Mouse (Mus musculus): ENCODE data around the gene Kif26b.

DNA sequence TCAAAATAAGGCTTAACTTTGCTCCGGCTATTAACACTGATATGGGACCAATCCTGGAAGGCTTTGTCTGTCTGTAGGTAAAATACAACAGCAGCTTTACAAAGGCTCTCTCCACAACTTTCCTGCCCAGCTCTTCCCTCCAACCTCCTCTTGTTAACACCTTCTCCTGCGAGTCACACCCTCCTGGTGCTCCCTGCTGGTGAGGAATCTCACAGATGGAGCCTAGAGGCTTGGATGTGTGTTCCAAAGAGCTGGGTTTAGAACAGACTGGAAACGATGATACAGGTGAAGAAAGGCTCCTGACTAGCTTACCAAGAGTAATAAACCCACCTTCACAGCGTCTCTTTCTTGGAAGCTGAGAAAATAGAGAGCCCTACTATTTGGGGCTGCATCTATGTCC is 400.6 kb downstream of the Kif26b start:
- TF ChIP-seq CTCF (IDR thresholded peaks at IDR 0.05; ENCODE audit: borderline replicate concordance, insufficient read depth, low read depth, low read length) (peak; percentile 15; the same call in 1 of the 2 replicates), POLR2A (IDR thresholded peaks at IDR 0.05; ENCODE audit: borderline replicate concordance, insufficient read depth, low read length) (no peak)

Measured in cerebellum, adult 2 months (tissue).